Mouse (Mus musculus) T-cell, adult 2 months (primary cell): ENCODE measurements around the gene Slc35f1.

Source experiments
- DNase-seq: peaks from one replicate; pipeline ENCODE4 v3.0.0; 2022; ENCODE audit warnings: low spot score

The Slc35f1 gene

DNA sequence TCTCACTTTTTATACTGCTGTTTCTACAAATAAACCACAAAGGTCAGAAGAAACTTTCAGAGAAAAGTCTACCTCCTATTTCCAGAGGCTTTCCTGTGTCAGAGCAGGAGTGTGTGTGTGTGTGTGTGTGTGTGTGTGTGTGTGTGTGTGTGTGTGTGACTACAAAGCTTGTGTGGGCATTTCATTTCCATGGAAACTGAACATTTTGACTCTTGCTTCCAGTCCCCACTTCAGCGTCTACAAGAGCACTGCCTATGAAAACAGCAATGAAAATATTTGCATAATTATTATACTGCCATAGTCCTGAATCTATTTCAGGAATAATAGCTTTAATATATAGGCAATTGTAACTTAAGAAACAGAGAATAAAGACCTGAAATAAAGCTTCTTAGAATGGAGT is 241.8 kb downstream of the Slc35f1 start:
- DNase-seq = no peak

DNA sequence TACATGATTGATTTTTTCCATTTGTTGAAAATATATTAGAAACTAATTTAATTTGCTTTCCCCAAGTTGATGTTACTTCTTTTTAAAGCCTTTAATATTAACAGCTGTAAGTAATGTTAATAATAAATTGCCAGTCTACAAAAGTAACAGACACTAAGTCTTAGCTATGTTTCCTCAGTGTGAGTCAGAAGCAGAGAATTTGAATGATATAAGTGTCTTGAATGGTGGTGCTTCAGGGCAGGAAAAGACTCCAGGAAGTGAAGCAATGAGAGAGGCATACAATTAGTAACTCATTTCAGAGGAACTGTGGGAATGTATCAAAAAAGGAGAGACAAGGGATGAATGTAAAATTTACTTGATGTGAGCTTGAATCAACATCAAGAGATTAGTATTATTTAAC is 244.3 kb downstream of the Slc35f1 start:
- no peak for DNase-seq

GRCm38 (mm10) chr10:52940111-52940830 is 249.9 kb downstream of the Slc35f1 start:
- DNase-seq = no peak

DNA sequence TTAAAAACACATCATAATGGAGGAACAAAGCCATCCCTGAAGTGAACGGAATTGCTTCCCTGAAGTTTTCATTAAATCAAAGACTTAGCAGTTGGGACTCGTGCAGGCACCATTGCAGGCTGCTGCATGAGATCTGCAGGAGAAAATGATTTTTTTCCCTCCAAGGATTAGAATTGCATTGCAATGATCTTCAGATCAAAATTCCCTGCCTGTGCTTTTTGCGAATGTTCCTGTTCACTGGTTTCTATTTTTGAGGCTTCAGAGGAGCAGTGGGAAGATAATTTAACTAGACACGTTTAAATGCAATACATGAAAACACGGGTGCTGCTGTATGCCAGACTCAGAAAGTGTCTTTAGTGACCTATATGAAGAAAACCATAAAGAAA is 250.5 kb downstream of the Slc35f1 start:
- DNase-seq = no peak

DNA sequence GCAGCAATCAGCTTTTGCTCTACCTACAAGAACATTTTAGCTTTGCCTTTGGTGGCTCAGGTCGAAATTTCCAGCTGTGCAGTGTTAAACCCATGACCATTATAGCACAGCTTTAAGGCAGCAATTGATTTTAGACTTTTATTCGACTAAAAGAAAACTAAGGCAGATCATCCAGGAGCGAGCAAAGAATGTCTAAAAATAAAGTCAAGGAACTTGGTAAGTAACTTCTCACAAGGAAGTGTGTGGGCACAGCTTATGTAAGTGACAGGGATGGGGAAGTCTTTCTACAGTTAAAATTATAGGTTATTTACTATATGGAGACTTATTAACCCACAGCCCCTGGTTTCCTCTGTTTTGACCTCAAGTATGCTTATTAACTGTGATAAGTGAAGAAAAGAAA is 262.2 kb downstream of the Slc35f1 start:
- no peak for DNase-seq

- DNase-seq = no peak
Measured at GRCm38 (mm10) chr10:52956728-52957127, 266.4 kb downstream of the Slc35f1 start.

DNA sequence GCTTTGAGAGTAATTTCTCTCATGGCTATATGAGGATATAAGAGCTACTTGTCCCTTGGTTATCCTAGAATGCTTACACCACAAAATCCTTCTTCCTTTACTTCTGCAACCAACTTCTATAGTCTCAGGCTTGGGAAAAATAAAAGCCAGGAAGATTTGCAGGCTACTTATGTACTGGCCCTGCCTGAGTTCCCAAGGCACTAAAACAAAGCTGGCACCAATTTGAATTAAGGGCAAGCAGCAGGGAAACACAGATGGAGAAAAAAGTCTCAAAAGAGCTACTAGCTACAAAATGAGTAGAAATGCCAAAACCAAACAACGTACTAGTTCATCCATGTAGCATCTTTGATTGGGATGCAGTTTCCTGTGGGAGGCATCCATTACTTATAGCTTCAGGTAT is 288.9 kb downstream of the Slc35f1 start:
- no peak for DNase-seq

DNA sequence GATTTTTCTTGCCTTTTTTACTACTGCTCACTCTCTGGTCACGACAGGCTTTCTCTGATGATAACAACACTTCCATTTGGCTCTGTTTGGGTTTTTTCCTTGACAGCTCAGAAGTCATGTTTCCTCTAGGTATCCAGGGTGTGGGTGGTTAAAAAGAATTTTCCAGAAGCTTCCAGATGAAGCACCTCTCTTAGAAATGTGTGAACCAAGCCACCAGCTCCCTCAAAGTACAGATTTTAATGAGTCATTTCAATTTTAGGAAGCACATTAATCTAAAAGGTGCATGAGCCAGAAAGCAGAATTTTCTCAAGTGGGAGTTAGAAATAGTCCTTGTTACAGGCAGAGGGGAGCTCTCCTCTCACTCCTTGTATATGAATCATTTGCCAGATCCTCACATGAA is 292.5 kb downstream of the Slc35f1 start:
- no peak for DNase-seq

DNA sequence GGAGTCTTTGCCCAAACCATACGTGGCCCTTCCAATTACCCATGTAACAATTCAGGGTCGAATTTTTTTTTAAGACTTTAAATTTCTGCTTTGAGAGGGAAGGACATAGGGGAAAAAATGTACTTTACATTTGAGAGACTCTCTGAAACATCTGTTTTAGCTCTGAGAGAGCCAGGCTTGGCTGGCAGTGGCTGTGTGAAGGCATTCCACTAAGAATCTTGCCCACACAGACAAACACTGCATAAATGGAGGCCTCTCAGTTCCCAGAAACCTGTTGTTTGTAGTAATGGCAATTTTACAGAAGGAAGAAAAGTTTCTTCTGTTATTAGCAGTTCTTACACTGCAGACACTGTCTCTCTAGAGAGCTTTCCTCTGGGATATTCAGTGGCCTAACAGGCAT is 301.9 kb downstream of the Slc35f1 start:
- DNase-seq = no peak

- DNase-seq = no peak
Measured at GRCm38 (mm10) chr10:52996886-52997285, 306.6 kb downstream of the Slc35f1 start.

GRCm38 (mm10) chr10:53001136-53001535 is 310.8 kb downstream of the Slc35f1 start:
- no peak for DNase-seq

DNA sequence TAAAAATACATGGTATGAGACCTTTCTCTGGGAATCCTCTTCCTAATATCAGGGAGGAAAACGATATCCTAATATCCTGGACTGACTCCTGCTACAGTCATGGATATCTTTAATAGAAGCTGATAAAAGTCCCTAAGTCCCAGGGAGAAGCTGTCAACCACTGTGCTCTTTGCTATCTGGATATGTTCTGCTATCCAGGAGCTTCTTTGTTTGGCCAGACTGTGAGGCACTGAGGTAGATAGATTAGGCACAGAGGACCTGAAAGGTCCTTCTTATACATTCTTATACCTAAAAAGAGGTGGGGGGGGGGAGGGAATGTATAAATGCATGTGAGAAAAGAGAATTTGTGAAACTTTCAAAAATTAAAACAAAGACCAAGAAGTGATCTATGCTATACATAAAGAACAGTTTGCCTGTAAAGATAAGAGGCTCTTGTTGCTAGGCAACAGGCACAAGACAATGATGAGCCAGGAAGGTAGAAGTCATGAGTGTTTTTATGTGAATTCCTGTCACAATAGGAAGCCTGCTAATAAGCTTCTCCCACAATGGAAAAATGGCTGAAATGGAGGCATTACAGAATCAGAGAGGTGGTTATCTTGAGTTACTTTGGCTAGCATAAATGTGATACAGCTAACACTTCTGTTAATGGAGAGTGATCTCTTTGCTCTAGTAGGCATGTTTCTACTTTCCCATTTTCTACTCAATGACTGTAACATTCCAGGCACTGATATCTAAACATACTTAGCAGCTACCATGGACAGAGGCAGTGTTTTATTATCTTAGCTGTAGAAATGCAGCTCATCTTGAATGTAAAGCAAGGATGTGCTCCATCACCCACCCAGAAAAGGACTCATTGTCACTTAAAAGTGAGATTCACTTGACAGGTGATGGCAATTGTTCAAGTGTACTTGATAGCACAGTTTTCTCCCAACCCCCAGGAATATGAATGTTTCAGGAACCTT is 316.2 kb downstream of the Slc35f1 start:
- no peak for DNase-seq

GRCm38 (mm10) chr10:53013878-53014277 is 323.5 kb downstream of the Slc35f1 start:
- DNase-seq = no peak

GRCm38 (mm10) chr10:53028454-53028853 is 338.1 kb downstream of the Slc35f1 start:
- no peak for DNase-seq

DNA sequence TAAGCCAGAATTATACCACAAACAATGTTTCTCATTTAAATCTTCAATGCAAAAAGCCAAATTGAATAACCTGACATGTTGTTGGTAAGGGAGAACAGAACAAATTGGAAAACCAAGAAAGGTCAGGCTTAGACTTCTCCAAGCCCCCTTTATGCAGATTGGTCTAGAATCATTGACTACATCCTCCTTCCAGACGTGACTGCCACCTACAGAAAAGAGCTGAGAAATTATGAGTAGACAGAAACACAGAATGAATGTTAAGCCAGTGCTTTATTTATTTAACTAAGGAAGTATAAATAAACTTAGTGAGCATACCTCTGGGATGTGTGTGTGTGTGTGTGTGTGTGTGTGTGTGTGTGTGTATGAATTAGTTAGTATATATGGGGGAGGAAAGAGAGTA is 344.9 kb downstream of the Slc35f1 start:
- DNase-seq = no peak

- no peak for DNase-seq
Measured at GRCm38 (mm10) chr10:53045931-53046330, 355.6 kb downstream of the Slc35f1 start.

DNA sequence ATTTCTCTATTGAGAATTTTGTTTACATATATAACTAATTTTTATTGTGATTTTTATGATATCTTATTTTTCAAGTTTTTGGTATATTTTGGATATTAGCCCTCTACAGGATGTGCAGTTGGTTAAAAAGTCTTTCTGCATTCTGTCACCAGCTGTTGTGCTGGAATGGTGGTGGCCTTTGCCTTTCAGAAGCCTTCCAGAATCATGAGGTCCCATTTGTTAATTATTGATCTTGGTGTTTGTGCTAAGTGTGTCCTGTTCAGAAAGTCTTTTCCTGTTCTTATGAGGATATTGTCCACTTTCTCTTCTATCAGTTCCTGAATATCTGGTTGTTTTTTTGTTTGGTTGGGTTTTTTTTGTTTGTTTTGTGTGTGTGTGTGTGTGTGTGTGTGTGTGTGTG is 362.2 kb downstream of the Slc35f1 start:
- DNase-seq = no peak

DNA sequence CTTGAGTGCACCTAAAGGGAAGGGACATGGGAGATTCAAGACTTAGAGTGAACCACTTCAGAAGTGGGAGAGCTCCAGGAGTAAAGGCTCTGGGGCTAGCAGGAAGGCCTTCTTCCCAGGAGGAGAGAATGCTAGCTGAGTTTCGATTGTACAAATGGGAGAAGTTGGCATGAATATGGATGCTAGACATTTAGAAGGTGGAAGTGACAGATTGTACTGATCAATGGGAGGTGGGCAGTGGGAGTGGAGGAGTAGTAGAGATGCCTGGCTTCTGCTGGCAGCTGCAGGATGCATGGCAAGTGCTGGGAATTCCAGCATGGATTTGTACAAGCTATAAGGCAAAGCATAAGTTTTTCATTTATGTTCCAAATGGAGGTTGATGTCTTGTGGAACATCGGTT is 370.4 kb downstream of the Slc35f1 start:
- no peak for DNase-seq

GRCm38 (mm10) chr10:53062741-53063140 is 372.4 kb downstream of the Slc35f1 start:
- no peak for DNase-seq

GRCm38 (mm10) chr10:53087811-53088210 is 397.5 kb downstream of the Slc35f1 start:
- no peak for DNase-seq

DNA sequence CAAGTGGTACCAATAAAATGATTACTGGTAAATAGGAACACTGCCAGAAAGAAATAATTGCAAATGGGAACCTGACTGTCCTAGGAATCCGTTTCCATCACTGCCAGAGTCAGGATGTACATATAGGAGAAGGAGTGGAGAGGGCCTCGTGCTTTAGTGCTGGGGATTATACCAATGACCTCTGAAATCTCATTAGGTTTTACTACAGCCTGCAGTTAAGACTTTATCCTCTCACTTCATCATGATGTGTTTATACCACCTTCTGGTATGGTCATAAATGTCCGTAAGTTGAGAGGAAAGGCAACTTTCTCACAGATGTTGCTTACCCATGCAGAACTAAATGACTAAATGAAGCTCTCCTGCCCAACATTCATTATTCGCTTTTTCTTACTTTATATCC is 401.2 kb downstream of the Slc35f1 start:
- DNase-seq = no peak

DNA sequence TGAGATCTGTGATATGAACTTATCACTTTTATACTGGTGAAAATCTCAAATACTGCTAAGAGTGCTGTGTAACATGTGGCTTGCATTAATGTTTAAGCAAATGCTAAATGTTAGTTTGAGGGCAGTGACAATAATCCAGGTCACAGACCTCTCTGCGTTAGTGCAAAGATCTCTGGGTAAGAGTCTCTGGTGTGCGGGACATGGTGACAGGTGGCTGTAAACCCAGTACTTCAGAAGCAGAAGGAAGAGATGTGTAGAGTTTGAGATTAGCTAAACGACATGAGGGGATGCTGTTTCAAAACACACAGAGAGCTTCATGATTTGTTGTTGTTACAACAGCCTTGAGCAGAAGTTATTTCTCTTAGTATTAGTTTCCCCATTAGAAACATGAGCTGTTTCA is 406.1 kb downstream of the Slc35f1 start:
- no peak for DNase-seq

DNA sequence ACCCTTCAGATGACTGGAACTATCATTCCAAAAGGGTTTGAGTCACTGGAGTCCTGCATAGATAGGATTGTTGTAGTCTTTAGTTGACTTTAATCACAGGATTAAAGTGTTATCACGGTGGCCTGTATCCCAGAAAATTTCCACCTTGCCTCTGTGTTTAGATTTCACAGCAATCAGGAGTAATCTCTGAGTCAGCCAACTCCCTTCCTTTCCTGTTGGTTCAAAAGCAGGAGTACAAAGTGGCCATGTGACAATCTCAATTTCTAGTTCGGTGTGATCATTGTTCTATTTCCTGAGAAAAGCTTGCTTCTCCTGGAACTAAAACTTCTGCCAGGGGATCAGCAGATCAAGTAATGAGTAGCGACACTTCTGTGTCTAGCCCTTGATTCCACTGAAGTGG is 410.5 kb downstream of the Slc35f1 start:
- no peak for DNase-seq
